Mouse (Mus musculus) G1E-ER4 (cell line): ENCODE measurements around the gene Tfe3. TPM values are rescaled to one million over a fixed set of nuclear protein-coding genes. Genes with fewer than 3 reads are reported as not detected.

Source experiments
- GATA1 ChIP-seq: IDR thresholded peaks from one replicate; pipeline ENCODE4 v1.8.0; 2012; ENCODE audit warnings: low read length, inconsistent platforms
- polyA plus RNA-seq: library from polyadenylated mRNA; stranded (reverse); fragments of >175 nt; gene quantifications from 2 replicates; pipeline ENCODE4 v1.2.3, GENCODE M21; 2012

Gene Tfe3
- polyA plus RNA-seq, 1 experiment = 36.2 TPM

GRCm38 (mm10) chrX:7778450-7779244 is 16.3 kb downstream of the Tfe3 start:
- peak; percentile 39 for TF ChIP-seq GATA1

- no peak for TF ChIP-seq GATA1
Observed at GRCm38 (mm10) chrX:7779294-7779693, 16.9 kb downstream of the Tfe3 start.

- TF ChIP-seq GATA1 = no peak
Observed at GRCm38 (mm10) chrX:7782603-7783092, 20.3 kb downstream of the Tfe3 start.

- no peak for TF ChIP-seq GATA1
Observed at GRCm38 (mm10) chrX:7789542-7790136, 27.3 kb downstream of the Tfe3 start, which contains the start of gene Gripap1. Gene Gripap1 (plus strand): TSS chrX:7789765.

GRCm38 (mm10) chrX:7790309-7790708 is 27.9 kb downstream of the Tfe3 start:
- TF ChIP-seq GATA1 = no peak

- no peak for TF ChIP-seq GATA1
Observed at GRCm38 (mm10) chrX:7793361-7793760, 31.0 kb downstream of the Tfe3 start.

- no peak for TF ChIP-seq GATA1
Observed at GRCm38 (mm10) chrX:7795016-7795415, 32.7 kb downstream of the Tfe3 start.

- TF ChIP-seq GATA1 = no peak
Observed at GRCm38 (mm10) chrX:7797327-7797726, 35.0 kb downstream of the Tfe3 start.

- TF ChIP-seq GATA1 = no peak
Observed at GRCm38 (mm10) chrX:7821865-7822779, 59.8 kb downstream of the Tfe3 start, which contains the start of gene Kcnd1. Gene Kcnd1 (plus strand): TSS chrX:7822289.

Other genes starting within 250 kb of the Tfe3 start
- gene Foxp3, start 188.9 kb upstream of the Tfe3 start, polyA plus RNA-seq = 0.21 and 0.60 TPM in 2 replicates
- gene Ppp1r3f, start 188.3 kb upstream of the Tfe3 start, polyA plus RNA-seq = 1.9 and 2.3 TPM in 2 replicates
- gene Ccdc22, start 157.0 kb upstream of the Tfe3 start, polyA plus RNA-seq = 31.8 and 33.6 TPM in 2 replicates
- 0.02 and 0.10 TPM in 2 replicates for gene Cacna1f, start 155.5 kb upstream of the Tfe3 start, polyA plus RNA-seq
- gene Syp, start 124.1 kb upstream of the Tfe3 start, polyA plus RNA-seq = 0.18 and 0.27 TPM in 2 replicates
- gene Prickle3, start 105.3 kb upstream of the Tfe3 start, polyA plus RNA-seq = not detected in 2 replicates
- gene Plp2, start 91.2 kb upstream of the Tfe3 start, polyA plus RNA-seq = 8.9 and 13.9 TPM in 2 replicates
- not detected in 2 replicates for gene Magix, start 81.3 kb upstream of the Tfe3 start, polyA plus RNA-seq
- gene Gpkow, start 65.4 kb upstream of the Tfe3 start, polyA plus RNA-seq = 6.1 and 9.3 TPM in 2 replicates
- gene Wdr45, start 48.2 kb upstream of the Tfe3 start, polyA plus RNA-seq = 14.2 and 17.0 TPM in 2 replicates
- gene Gm45208, start 40.3 kb upstream of the Tfe3 start, polyA plus RNA-seq = 1.5 and 4.7 TPM in 2 replicates
- 9.2 and 10.4 TPM in 2 replicates for gene Praf2, start 34.1 kb upstream of the Tfe3 start, polyA plus RNA-seq
- gene Ccdc120, start 11.7 kb upstream of the Tfe3 start, polyA plus RNA-seq = 9.6 and 11.4 TPM in 2 replicates
- 23.3 and 28.3 TPM in 2 replicates for gene Gripap1, start 27.2 kb downstream of the Tfe3 start, polyA plus RNA-seq
- gene Kcnd1, start 59.7 kb downstream of the Tfe3 start, polyA plus RNA-seq = 0.22 and 0.31 TPM in 2 replicates
- gene Otud5, start 78.8 kb downstream of the Tfe3 start, polyA plus RNA-seq = 71.5 and 82.8 TPM in 2 replicates
- 14.2 and 14.5 TPM in 2 replicates for gene Pim2, start 115.7 kb downstream of the Tfe3 start, polyA plus RNA-seq
- gene Slc35a2, start 121.5 kb downstream of the Tfe3 start, polyA plus RNA-seq = 60.7 and 69.5 TPM in 2 replicates
- 179 and 197 TPM in 2 replicates for gene Pqbp1, start 136.7 kb downstream of the Tfe3 start, polyA plus RNA-seq
- gene Timm17b, start 136.8 kb downstream of the Tfe3 start, polyA plus RNA-seq = 129 and 177 TPM in 2 replicates
- not detected in 2 replicates for gene Gm10491, start 145.3 kb downstream of the Tfe3 start, polyA plus RNA-seq
- not detected in 2 replicates for gene Gm10490, start 147.0 kb downstream of the Tfe3 start, polyA plus RNA-seq
- not detected in 2 replicates for gene Pcsk1n, start 157.3 kb downstream of the Tfe3 start, polyA plus RNA-seq
- not detected in 2 replicates for gene Eras, start 166.0 kb downstream of the Tfe3 start, polyA plus RNA-seq
- 2.6 and 3.2 TPM in 2 replicates for gene Hdac6, start 185.3 kb downstream of the Tfe3 start, polyA plus RNA-seq
- 1,486 and 2,392 TPM in 2 replicates for gene Gata1, start 215.5 kb downstream of the Tfe3 start, polyA plus RNA-seq